Mouse (Mus musculus): ENCODE measurements around the gene Ddx19a.

DNA sequence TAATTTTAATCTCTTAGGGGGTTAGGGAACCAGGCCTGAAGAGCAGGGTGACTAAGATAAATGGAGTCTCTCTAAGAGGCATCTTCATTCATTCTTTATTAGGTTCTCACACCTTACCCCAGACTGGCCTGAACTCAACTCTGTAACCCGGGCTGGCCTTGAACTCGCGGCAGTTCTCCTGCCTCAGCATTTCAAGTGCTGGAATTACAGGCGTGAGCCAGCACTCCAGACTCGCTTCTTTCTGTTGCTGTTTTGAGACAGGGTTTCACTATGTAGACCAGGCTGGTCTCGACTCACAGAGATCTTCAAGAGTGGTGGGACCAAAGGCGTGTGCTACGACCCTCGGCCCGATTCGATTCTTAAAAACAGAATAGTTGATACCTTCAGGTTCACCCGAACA, 36.7 kb upstream of the Ddx19a start:
- TF ChIP-seq CTCF (conservative IDR thresholded peaks at IDR 0.05; ENCODE audit: insufficient read depth, insufficient read length, low read depth, low read length), result no peak
- no peak for TF ChIP-seq POLR2A (IDR thresholded peaks at IDR 0.05; ENCODE audit: low read depth, low read length)
